Mouse (Mus musculus) olfactory bulb, adult 2 months (tissue): ENCODE results near the gene Tpte. TPM values are rescaled to one million over a fixed set of nuclear protein-coding genes. Genes with fewer than 3 reads are reported as not detected.
"Not testable (repeated sequence)": the region's sequence is repeated elsewhere in the genome, so short reads cannot be mapped to it uniquely, and the experiment has no call there.

Source experiments
- H3K27ac ChIP-seq: fragments of 200-500 bp; 2 replicates; pipeline ENCODE4 v1.5.1; 2012; ENCODE audit warnings: low read depth, low read length; ENCODE audit not compliant: insufficient read depth
- H3K4me1 ChIP-seq: fragments of 200-500 bp; 2 replicates; pipeline ENCODE4 v1.6.1; 2012; ENCODE audit warnings: low read length; ENCODE audit not compliant: control insufficient read depth, insufficient read depth
- H3K4me3 ChIP-seq: fragments of 200-500 bp; 2 replicates; pipeline ENCODE4 v1.5.1; 2012; ENCODE audit warnings: mild to moderate bottlenecking, low read depth, low read length, moderate library complexity; ENCODE audit not compliant: insufficient read depth
- CTCF ChIP-seq: fragments of 200-500 bp; IDR thresholded peaks from 2 replicates; pipeline ENCODE4 v1.5.1; 2012; ENCODE audit warnings: low read depth, mild to moderate bottlenecking, low read length, moderate library complexity; ENCODE audit not compliant: insufficient read depth
- POLR2A ChIP-seq: fragments of 200-500 bp; IDR thresholded peaks from 2 replicates; pipeline ENCODE4 v1.6.1; 2012; ENCODE audit warnings: mild to moderate bottlenecking, low read depth, low read length, moderate library complexity; ENCODE audit not compliant: insufficient read depth
- WGBS: fragments of 180-500 bp; shearing (Covaris S2); methylation state at CpG from one replicate; pipeline ENCODE4 v1.1.7; 2018; 5-methylcytosine and 5-hydroxymethylcytosine counted together
- polyA plus RNA-seq: library from polyadenylated mRNA; stranded (reverse); fragments of >200 nt; gene quantifications from 2 replicates; pipeline ENCODE4 v1.2.4, GENCODE M21; 2012; ENCODE audit warnings: low replicate concordance; ENCODE audit not compliant: missing spikeins, insufficient read depth, insufficient read length

Gene Tpte
- polyA plus RNA-seq, 1 experiment, result not detected

- H3K27ac ChIP-seq, result no peak overlapping the region
- H3K4me3 ChIP-seq, result no peak overlapping the region
- TF ChIP-seq POLR2A, result no peak
- no peak for TF ChIP-seq CTCF
- WGBS, result 48% methylated on average over 6 of the region's 6 CpGs
- no peaks in the 10 kb centered on the region for H3K4me1 ChIP-seq
Observed at GRCm38 (mm10) chr8:22264787-22265186, 18.5 kb upstream of the Tpte start.

DNA sequence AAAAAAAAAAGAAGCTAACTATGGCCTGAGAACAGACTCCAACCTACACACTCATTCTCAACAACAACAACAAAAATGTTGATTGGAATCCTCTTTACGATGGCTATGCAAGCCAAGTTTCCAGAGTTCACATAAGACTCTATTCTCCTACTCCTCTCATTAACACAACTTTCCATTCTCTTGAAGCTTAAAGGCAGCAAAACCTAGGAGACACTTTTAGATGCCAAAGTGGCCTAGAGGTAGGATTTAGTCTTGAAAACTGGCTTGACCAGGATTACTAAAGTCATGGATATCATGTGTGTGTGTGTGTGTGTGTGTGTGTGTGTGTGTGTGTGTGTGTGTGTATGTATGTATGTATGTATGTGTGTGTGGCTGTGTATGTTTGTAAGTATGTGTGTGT lies 18.0 kb upstream of the Tpte start:
- Histone ChIP-seq H3K27ac (no peak overlapping the region), H3K4me1 (no peaks in the 10 kb centered on the region), H3K4me3 (no peak overlapping the region)
- TF ChIP-seq POLR2A (no peak), CTCF (no peak)
- WGBS, result 63% methylated on average over 1 of the region's 1 CpGs

GRCm38 (mm10) chr8:22266809-22267208 lies 16.4 kb upstream of the Tpte start:
- H3K27ac ChIP-seq, result no peak overlapping the region
- no peaks in the 10 kb centered on the region for H3K4me1 ChIP-seq
- 96% methylated on average over 3 of the region's 3 CpGs for WGBS
- TF ChIP-seq POLR2A (no peak), CTCF (no peak)
- H3K4me3 ChIP-seq, result no peak overlapping the region

DNA sequence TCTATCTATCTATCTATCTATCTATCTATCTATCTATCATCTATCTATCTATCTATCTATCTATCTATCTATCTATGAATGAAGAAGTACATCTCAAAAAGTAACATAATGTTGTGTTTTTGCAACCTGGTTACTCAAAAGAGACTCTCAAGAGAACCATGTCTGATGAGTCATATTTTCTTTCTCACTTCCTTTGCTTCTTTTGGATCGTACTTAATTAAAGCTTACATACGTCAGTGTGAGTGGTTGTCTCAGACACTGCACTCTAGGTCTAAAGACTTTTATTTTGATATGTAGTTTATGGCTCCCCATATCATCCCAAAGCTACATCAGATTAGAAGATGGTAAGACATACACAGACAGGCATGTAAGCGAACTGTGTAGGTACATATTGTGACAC lies 10.1 kb upstream of the Tpte start:
- TF ChIP-seq POLR2A (no peak), CTCF (no peak)

DNA sequence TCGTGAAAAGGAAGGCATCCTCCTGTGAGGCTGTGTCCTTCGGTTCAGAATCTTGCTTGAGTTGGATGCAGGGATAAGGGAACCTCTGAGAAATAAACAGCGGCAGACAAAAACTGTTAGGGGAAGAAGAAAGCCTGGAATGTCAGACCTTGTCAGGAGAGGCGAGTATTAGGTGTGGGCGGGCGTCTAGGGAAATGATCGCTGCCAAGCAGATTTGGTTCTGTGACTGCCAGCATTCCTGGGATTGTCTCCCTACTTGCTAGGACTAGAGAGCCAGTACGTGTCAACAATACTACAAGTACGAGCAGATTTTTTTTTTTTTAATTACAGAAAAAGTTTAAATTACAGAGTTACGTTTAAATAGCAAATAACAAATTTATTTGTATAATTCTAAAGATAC lies 8.6 kb upstream of the Tpte start:
- TF ChIP-seq POLR2A, result no peak
- no peak for TF ChIP-seq CTCF
- H3K27ac ChIP-seq, result no peak overlapping the region
- no peaks in the 10 kb centered on the region for H3K4me1 ChIP-seq
- WGBS, result 72% methylated on average over 10 of the region's 10 CpGs
- no peak overlapping the region for H3K4me3 ChIP-seq

More for the DNA sequence above, 10.1 kb upstream of the Tpte start:
- no peak overlapping the region for H3K4me3 ChIP-seq
- H3K4me1 ChIP-seq, result no peaks in the 10 kb centered on the region
- WGBS, result 49% methylated on average over 3 of the region's 3 CpGs
- no peak overlapping the region for H3K27ac ChIP-seq

GRCm38 (mm10) chr8:22302326-22302725 lies 19.1 kb downstream of the Tpte start:
- WGBS, result 72% methylated on average over 2 of the region's 2 CpGs
- no peak overlapping the region for H3K27ac ChIP-seq
- TF ChIP-seq POLR2A (no peak), CTCF (no peak)
- H3K4me1 ChIP-seq, result no peaks in the 10 kb centered on the region
- H3K4me3 ChIP-seq, result no peak overlapping the region

- WGBS, result 17% methylated on average over 7 of the region's 7 CpGs
- H3K4me1 ChIP-seq, result no peaks in the 10 kb centered on the region
- H3K27ac ChIP-seq, result no peak overlapping the region
- TF ChIP-seq POLR2A (no peak), CTCF (no peak)
- H3K4me3 ChIP-seq, result no peak overlapping the region
Observed at GRCm38 (mm10) chr8:22302896-22303306, 19.7 kb downstream of the Tpte start.

GRCm38 (mm10) chr8:22304045-22304444 lies 20.8 kb downstream of the Tpte start:
- H3K4me3 ChIP-seq, H3K27ac ChIP-seq, H3K4me1 ChIP-seq: not testable (repeated sequence)
- WGBS, result 83% methylated on average over 9 of the region's 9 CpGs

DNA sequence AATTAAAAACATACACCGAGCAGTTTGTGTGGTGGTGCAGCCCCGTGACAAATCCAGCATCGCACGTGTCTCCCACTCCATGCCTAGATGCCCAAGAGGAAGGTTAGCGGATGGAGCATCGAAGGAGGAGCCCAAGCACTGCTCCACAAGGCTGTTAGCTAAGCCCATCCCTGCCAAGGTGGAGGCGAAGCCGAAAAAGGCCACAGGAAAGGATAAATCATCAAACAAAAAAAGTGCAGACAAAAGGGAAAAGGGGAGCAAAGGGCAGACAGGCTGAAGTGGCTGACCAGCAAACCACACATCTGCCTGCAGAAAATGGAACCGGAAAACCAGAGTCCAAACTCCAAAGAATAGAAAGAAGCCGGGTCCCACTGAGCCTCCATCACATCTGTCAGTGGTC lies 23.8 kb downstream of the Tpte start:
- Histone ChIP-seq H3K27ac (no peak overlapping the region), H3K4me3 (no peak overlapping the region), H3K4me1 (no peaks in the 10 kb centered on the region)
- WGBS, result 81% methylated on average over 10 of the region's 10 CpGs
- TF ChIP-seq CTCF, result no peak
- TF ChIP-seq POLR2A, result no peak

GRCm38 (mm10) chr8:22311446-22311845 lies 28.2 kb downstream of the Tpte start:
- Histone ChIP-seq H3K4me3 (no peak overlapping the region), H3K4me1 (no peaks in the 10 kb centered on the region), H3K27ac (no peak overlapping the region)
- WGBS, result 76% methylated on average over 9 of the region's 9 CpGs
- TF ChIP-seq POLR2A, result no peak
- TF ChIP-seq CTCF, result no peak
